Mouse (Mus musculus) ovary, adult 18-20 months (tissue): ENCODE results near the gene Wiz.
A peak's percentile ranks its signal among the peaks of the same experiment; 100 is the strongest.

Experiments used
- DNase-seq: peaks from one replicate; pipeline ENCODE4 v3.0.0; 2022; ENCODE audit warnings: low spot score, mixed read lengths

Gene Wiz

DNA sequence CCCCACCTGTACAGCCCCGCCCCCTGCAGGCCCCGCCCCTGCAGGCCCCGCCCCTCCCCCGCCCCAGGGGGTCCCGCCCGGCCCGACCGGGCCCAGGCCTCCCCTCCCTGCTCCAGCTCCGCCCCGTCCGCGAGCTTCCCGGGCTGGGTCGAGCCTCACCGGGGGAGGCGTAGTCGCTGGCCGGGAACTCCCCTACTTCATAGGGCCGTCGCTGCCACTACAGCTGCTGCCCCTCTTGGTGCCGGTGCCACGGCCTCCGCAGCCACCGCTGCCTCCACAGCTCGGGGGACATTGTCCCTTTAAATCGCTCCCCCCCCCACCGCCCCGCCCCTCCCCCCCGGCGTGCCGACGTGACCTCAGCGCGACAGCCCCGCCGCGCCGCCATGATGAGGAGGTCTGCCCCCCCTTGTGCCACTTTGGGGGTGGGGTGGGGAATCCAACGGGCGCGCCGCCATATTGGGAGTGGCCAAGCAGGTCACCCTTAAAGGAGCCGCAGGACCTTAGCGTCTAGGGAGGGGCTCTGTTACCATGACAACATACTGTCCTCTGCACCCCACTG lies at the start of gene Wiz:
Wiz (minus strand) TSS at position 339 of the 559 bp plus-strand sequence.
- peak; percentile 90 for DNase-seq

DNA sequence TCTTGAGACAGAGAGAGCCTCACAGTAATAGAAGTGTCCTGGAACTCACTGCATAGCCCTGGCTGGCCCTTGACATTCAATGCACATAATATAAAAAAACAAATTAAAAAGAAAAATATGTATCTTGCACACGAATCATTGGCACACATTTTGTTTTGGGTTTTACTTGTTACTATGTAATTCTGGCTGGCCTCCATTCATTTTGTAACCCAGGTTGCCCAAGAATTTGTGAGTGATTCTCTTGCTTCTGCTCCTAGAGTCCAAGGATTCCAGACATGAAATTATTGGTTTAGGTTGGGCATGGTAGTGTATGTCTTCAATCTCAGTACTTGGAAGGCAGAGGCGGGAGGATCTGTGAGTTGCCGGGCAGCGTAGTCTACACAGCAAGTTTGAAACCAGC lies 47.9 kb upstream of the Wiz start:
- no peak for DNase-seq

DNA sequence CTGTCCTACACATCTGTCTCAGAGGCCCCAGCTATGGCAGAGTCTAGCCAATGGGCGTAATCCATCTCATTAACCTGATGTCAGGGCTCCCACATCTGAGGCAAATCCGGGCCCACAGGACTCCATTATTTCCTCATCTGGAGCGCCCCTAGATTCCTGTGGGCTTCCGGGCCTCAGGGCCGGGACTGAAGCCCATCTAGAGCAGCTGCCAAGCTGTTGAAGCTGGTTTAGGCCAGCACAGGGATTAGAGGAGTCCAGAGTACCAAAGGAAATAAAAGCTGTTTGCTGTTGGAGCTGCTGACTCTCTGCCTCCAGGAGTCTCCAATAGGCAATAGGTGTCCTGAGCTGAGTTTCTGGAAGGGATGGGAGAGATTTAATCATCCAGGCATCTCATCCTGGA lies 45.9 kb upstream of the Wiz start:
- no peak for DNase-seq

DNA sequence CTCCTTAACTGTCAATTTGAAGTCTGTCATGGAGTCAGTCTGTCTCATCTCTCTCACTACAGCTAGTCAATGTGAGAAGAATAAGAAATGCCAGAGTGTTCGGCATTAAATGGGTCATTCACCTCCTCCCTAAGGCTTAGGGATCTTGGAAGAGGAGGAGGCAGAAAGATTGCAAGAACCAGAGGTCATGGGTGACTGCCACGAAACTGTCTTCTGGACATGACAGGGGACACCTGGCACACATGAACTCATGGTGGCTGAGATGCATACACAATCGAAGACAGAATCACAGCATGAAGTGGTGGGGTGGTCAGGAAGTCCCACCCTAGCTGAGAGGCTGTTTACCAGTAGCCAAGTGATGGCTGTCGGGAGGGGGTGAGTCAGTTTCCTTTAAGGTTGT lies 45.1 kb upstream of the Wiz start:
- DNase-seq: no peak

DNA sequence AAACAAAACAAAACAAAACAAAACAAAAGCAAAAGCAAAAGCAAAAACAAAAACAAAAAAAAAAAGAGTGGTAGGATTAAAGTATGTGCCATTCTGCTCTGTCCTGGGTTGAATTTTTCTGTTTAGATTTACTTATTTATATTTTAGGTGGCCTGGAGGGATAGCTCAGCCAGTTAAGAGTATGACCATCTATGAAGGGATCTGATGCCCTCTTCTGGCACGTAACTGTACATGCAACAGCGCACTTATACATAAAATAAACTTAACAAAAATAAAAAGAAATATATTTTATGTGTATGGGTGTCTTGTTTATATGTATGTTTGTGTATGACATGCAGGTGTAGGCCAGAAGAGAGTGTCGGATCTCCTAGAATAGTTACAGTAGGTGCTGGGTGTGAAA lies 42.7 kb upstream of the Wiz start:
- no peak for DNase-seq

DNA sequence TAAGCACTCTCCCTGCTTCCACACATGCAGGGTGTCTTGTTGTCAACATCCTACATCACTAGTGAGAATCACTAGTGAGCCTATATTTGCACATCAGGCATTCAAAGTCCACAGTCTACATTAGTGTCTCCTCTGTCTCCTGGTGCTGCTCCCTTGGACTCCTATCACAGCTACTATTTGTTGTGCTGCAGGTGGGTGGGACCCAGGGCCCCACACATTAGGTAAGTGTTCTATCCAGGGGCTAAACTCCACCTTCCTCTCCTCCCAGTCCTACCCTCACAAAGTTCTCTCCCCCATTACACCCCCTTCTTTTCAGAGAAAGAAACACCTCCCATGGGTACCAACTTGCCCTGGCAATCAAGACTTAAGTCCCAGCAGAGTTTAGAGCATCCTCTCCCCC lies 37.4 kb upstream of the Wiz start:
- no peak for DNase-seq

DNA sequence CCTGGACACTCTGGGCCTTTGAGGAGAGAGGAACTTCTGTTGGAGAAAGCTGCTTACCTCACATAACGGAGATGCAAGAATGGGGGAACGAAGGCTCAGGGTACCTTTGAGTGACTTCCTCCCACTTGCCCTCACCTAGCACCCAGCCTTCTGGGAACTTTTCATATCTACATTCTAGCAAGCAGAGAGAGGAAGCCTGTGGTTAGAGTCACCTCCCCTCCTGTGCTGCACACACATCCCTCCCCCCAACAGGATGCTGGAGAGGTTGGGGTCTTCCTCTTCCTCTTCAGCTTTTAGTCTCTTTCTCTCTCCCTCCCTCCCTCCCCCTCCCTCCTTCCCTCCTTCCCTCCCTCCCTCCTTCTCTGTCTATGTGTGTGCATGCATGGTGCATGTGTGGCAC lies 34.8 kb upstream of the Wiz start, which contains the start of gene Pglyrp2:
Pglyrp2 (minus strand) TSS at position 134 of the 400 bp plus-strand sequence.
- DNase-seq: no peak

DNA sequence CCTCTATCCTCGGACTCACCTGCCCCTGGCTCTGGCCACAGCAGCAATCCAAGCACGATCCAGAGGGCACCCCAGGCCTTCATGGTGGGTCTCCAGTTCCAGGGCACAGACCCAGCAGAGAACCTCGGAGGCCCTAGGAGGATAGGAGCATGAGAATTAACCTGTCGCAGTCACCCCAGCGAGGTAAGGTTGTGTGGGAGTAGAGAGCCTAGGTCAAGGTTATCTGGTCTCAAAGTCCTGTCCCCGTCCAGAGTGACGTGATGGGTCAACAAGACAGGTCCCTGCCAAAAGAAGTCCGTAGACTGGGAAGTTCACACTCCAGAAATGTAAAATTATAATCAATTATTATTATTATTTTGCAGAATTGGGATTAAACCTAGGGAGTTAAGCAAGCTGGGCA lies 31.5 kb upstream of the Wiz start:
- no peak for DNase-seq

DNA sequence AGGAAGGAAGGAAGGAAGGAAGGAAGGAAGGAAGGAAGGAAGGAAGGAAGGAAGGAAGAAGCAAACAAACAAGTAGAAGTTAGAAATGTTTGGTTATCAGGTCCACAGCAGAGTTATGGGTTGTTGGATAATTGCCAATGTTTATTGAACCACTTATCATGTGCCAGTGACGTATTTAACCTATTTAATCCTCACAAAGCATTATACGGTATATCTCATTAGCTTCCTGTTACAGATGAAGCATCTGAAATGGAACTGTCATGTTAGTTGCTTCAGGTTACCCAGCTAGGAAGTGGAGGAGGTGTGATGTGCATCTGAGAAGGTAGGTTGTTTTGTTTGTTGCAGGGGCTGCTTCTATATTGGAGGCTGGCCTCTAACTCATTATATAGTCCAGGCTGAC lies 30.8 kb upstream of the Wiz start:
- no peak for DNase-seq

DNA sequence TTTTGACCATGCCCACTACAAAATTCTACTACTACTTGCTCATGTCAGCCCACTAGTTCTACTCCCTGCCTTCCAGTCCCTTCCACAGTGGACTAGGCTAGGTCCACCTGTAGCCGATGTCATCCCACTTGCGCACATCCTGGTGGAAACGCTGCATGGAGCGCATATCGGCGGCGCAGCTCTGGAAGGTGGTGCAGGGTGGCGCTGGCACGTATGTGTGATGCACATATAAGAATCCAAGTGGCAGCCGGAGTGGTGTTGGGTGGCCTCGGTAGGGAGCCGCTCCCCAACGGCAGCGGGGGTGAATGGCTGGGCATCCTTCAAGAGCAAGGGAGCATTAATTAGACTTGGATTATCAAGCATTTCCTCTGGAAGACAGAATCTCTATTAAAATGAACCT lies 27.5 kb upstream of the Wiz start:
- DNase-seq: no peak

DNA sequence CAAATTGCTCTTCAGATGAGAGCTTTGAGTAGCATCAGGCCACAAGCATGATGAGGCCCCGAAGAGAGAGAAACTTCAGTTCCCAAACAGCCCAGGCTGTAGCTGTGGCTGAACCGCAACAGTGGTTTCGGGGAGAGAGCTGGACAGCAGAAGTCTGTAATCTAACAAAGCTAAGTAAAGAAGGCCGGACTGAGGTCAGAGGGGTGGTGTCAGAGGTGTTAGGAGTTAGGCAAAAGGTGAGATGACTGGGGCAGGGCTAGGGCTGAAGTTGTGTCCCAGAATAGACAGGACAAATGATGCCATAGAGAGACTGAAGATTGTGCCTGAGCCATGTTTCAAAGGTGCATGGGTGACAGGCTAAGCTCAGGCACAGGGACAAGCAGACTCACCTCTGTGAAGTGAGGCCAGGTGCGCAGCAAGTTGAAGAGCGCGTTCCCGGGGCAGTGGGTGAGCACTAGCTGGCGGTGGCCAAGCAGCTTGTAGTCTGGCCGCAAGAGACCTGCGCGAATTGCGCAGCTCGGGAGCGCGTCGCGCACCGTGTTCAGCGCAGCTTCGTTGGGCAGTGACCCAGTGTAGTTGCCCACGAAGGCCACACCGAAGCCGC lies 26.3 kb upstream of the Wiz start:
- DNase-seq: no peak

DNA sequence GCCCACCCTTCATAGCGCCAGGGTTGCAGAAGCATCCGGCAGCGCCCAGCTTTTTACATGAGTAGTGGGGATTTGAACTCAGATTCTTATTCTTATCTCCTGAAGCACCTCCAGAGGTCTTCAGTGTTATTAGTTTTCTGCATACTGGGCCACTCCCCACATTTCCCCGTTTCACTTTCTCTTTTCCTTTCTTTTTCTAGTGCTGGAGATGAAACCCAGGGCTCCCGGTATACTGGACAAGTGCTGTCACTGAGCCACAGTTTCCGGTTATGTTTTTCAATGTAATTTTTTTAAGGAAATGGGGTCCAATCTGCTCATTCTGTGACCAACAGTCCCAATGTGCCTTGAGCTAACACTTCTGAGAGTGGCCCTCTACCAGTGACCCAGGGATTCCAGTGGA lies 22.7 kb upstream of the Wiz start:
- DNase-seq: no peak

DNA sequence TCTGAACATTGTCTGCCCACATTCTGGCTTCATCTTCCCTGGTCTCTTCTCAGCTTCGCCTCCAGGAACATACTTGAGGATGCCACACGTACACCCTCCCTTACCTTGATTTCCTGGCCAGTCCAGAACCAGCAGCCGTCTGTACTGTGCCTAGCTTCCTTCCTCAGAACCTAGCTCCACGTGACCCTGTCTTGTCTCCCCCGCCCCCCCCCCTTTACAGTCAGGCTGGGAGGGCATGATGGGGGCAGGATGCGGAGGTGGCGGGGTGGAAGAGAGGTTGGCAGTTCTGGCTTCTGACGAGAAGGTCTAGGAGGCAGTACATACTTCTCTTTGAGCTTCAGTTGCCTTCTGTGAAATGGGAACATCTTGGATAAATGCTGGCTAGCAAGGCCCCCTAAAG lies 14.2 kb upstream of the Wiz start, which contains the start of gene Rasal3:
Rasal3 (minus strand) TSS at position 167 of the 400 bp plus-strand sequence.
- DNase-seq: no peak

DNA sequence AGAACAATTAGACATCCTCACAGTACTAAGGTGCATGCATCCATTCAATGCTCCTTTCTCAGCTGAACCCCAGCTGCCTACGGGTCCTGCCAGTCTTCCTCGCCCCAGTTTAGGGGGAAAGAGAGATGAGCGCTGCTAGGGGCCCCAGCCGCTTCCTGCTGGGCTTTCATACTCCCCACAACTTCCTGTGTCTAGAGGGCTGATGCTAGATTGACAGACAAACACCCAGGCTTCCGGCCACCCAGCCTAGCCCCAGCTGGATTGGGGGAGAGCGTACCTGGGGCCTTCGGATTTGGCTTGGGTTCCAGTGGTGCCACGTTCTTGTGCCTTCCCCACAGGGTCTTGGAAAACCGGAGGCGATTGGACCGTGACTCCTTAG lies 13.5 kb upstream of the Wiz start:
- no peak for DNase-seq

DNA sequence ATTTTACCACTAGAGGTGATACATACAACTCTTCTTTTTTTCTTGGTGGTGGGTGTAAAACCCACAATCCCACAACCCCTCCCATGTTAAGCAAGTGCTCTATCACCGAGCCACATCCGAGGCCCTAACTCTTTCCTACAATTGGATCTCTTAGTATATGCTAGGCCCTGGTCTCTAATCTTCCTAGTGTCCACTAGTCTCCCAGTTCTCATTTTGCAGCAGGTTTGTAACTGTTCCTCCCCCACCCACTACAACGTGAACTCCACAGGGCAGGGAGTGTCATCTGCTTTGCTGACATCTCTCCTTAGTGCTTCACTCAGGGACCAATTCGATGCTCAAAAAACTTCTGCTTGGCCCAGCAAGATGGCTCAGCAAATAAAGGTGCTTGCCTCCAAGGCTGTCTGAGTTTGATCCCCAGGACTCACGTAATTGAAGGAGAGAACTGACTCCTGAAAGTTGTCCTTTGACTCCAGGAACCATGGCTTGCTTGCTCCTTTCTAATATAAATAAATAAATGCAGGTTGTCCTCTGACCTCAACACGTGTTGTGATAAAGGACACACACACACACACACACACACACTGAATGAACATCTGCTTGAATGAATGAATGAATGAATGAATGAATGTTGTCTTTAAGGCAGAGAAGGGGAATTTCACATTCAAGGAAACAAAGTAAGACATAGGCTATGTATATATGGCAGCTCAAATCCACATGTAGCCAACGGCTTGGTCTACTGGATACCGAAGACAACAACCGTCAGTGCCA lies 13.0 kb upstream of the Wiz start:
- DNase-seq: no peak

DNA sequence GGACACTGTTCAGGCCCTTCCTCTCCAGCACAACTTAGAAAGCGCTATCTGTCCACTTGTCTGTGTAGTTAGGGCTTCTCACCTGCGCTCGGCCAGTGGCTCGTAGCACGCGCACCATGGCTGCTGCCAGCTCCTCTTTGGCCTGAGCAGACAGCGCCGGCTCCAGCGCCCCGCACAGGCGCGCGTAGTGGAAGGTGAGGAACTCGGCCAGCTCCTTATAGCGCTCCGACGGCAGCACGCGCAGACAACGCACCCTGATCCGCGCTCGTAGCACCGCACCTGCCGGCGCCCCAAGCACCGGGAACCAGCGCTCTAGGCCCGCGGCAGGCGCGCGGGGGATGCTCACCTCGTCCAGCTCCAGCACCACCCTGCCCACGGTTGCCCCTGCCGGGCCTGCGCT lies 7.0 kb upstream of the Wiz start:
- no peak for DNase-seq

DNA sequence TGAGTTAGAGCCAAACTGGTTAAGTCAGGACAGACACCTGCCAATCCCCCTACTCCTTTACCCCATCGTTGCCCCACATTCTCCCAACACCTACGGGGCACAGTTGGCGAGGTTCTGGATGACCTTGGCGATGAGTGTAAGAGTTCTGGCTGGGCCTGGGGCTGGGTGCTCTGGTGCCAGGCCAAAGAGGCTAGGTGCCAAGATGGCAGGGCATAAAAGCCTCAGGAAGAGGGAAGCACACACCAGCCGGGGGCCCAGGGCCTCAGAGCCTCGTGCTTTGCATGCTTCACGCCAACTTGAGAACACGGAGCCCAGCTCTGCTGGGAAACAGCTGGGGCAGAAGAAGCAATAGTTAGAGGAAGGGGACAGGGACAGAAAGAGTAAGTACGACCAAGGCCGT lies 4.7 kb upstream of the Wiz start:
- no peak for DNase-seq

DNA sequence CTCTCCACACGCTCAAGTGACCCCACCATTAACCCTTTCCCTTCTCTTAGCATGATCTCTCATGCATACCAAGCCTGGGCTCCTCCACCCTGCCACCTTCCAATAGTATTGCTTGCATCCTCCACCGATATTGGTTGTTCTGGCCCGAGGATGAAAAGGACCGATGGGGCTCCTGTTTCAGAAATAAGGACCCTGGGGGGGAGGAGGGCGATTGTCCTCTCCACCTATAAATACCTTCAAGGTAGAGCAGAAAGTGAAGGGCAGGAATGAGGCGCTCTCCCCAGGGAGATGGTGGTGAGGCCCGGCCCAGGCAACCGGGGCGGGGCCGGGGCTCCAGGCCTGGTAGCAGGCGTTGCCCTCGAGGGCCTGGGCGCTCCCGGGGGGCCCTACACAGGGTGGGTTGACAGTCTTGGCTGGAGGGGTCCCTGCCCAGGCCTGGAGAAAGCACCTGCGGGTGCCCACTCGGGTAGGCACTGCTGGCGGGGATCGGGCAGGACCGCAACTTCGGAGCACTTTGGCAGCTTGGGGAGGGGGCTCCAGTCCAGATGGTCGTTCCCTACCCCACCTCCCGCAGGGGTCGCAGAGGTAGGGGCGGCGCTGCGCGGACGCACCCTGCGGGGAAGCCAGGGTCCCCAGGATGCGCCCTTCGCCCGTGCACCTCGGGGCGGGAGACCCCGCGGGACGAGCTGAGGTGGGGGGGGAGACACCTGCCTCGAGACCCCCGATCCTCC lies 704 bp downstream of the Wiz start:
- no peak for DNase-seq

DNA sequence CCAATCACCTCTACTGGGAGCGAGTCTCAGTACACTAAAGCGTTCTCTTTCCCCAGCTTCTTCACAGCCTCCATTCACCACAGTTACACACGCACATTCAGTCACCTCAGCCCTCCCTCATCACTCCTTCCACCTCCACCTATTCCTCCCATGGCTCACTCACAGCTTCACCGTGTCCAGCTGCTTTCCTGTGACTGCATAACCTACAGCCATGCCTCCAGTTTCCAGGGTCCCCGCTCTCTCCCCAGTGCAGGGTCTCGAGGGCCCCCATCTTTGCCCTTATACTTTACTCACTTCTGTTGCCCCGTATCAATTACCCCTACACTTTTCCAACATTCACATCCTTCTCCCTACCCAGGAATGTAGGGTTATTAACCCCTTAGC lies 1.3 kb downstream of the Wiz start:
- DNase-seq: no peak

DNA sequence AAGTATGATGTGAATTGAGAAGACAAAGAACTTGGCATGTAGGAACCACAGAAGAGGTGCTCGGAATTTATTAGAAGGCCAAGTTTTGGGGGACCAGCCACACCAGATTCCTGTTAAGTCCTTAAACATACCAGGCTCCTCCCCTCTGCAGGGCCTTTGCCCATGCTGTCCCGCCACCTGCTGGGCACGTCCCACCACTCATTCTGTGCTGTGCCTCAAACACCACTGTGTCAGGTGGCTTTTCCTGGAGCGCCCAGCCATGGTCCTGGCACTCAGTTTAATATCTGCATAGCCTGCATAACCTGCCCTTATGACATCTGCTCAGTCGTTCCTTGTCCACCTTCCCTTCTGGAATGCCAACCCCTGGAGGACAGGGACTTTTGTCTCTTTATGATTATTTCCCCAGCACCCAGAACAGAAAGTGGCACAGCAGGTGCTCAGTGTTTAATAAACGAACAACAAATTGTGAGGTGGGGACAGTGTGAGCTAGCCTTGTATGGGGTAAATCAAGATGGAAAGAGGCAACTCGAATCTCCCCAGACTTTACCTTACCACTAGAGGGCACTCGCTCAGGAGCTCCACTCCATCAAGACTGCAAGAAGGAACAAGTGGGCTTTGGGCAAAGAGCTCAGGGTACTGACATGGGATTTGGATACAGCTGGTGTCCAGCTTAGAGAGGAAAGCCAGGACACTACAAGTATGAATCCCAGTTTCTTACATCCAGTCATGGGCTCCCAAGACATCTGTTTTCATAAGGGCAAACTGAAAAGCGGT lies 2.4 kb downstream of the Wiz start:
- no peak for DNase-seq

DNA sequence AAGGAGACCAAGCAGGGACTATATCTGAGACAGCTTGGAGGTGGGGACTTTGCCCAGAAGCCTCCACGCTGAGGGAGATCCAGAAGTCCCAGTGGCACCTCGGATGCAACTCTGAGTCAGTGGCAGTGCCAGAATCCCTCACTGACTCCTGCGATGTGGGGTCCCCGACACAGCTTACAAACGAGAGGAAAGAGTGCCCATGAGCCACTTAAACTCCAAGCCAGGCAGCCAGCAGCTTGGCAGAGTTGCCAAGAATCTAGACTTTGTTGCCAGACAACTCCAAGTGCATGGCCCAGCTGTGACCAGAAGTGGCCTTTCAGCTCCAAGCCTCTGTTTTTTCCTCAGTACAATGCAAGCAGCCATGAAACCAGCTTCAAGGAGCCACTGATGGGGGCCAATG lies 5.6 kb downstream of the Wiz start:
- no peak for DNase-seq

DNA sequence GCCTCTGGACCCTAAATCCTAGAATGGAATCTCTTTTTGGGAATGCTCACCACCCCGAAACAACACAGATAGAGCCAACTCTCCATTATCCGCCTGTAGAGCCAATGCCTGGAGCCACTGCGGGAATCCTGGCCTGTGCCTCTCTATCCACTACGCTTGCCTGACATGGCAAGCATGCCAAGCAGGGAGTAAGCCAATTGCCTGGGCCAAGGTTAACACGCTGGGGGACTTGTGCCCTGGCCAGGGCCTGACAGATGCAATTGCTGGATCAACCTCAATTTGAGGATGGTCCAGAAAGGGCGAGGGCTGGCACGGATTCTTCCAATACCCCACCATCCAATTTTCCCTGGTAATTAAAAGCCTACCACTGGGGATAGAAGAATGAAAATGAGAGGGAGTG lies 6.7 kb downstream of the Wiz start:
- DNase-seq: no peak
